Mouse (Mus musculus): Measurements from ENCODE around the gene Cntn4.

Gene Cntn4

GRCm38 (mm10) chr6:106078629-106079028 is 401.2 kb downstream of the Cntn4 start:
- DNase-seq (ENCODE audit: low read depth, low spot score) = no peak

- DNase-seq (ENCODE audit: low read depth, low spot score) = no peak
Measured at GRCm38 (mm10) chr6:106097856-106098255, 420.4 kb downstream of the Cntn4 start.

GRCm38 (mm10) chr6:106118523-106119081 is 441.1 kb downstream of the Cntn4 start:
- DNase-seq (ENCODE audit: low read depth, low spot score) = peak; percentile 6

- no peak for DNase-seq (ENCODE audit: low read depth, low spot score)
Measured at GRCm38 (mm10) chr6:106153530-106153929, 476.1 kb downstream of the Cntn4 start.

GRCm38 (mm10) chr6:106155362-106155761 is 477.9 kb downstream of the Cntn4 start:
- no peak for DNase-seq (ENCODE audit: low read depth, low spot score)

- no peak for DNase-seq (ENCODE audit: low read depth, low spot score)
Measured at GRCm38 (mm10) chr6:106177546-106177945, 500.1 kb downstream of the Cntn4 start.

- peak; percentile 4 for DNase-seq (ENCODE audit: low read depth, low spot score)
Measured at GRCm38 (mm10) chr6:106181596-106181995, 504.1 kb downstream of the Cntn4 start.

- no peak for DNase-seq (ENCODE audit: low read depth, low spot score)
Measured at GRCm38 (mm10) chr6:106200974-106201373, 523.5 kb downstream of the Cntn4 start.

- no peak for DNase-seq (ENCODE audit: low read depth, low spot score)
Measured at GRCm38 (mm10) chr6:106207401-106207800, 529.9 kb downstream of the Cntn4 start.

GRCm38 (mm10) chr6:106213071-106213470 is 535.6 kb downstream of the Cntn4 start:
- no peak for DNase-seq (ENCODE audit: low read depth, low spot score)

GRCm38 (mm10) chr6:106237046-106237948 is 559.8 kb downstream of the Cntn4 start:
- DNase-seq (ENCODE audit: low read depth, low spot score) = no peak

GRCm38 (mm10) chr6:106241553-106241952 is 564.1 kb downstream of the Cntn4 start:
- no peak for DNase-seq (ENCODE audit: low read depth, low spot score)

- no peak for DNase-seq (ENCODE audit: low read depth, low spot score)
Measured at GRCm38 (mm10) chr6:106263396-106263795, 585.9 kb downstream of the Cntn4 start.

GRCm38 (mm10) chr6:106265487-106265886 is 588.0 kb downstream of the Cntn4 start:
- DNase-seq (ENCODE audit: low read depth, low spot score) = no peak

- DNase-seq (ENCODE audit: low read depth, low spot score) = no peak
Measured at GRCm38 (mm10) chr6:106266304-106266703, 588.8 kb downstream of the Cntn4 start.

- DNase-seq (ENCODE audit: low read depth, low spot score) = no peak
Measured at GRCm38 (mm10) chr6:106268723-106269122, 591.3 kb downstream of the Cntn4 start.

- no peak for DNase-seq (ENCODE audit: low read depth, low spot score)
Measured at GRCm38 (mm10) chr6:106277139-106277538, 599.7 kb downstream of the Cntn4 start.

GRCm38 (mm10) chr6:106281621-106282020 is 604.2 kb downstream of the Cntn4 start:
- DNase-seq (ENCODE audit: low read depth, low spot score) = no peak

- DNase-seq (ENCODE audit: low read depth, low spot score) = no peak
Measured at GRCm38 (mm10) chr6:106283815-106284214, 606.4 kb downstream of the Cntn4 start.

GRCm38 (mm10) chr6:106299451-106299850 is 622.0 kb downstream of the Cntn4 start:
- DNase-seq (ENCODE audit: low read depth, low spot score) = no peak

GRCm38 (mm10) chr6:106300179-106300578 is 622.7 kb downstream of the Cntn4 start:
- no peak for DNase-seq (ENCODE audit: low read depth, low spot score)

GRCm38 (mm10) chr6:106302435-106302834 is 625.0 kb downstream of the Cntn4 start:
- DNase-seq (ENCODE audit: low read depth, low spot score) = no peak

- peak; percentile 46 for DNase-seq (ENCODE audit: low read depth, low spot score)
Measured at GRCm38 (mm10) chr6:106328987-106329386, 651.5 kb downstream of the Cntn4 start.
